Mouse (Mus musculus) stomach, postnatal 0 days (tissue): ENCODE results near the gene Rad51b.

Experiments
- CTCF ChIP-seq: IDR thresholded peaks from 2 replicates; pipeline ENCODE4 v1.5.1; 2016; ENCODE audit warnings: antibody characterized with exemption, low read depth, mild to moderate bottlenecking, moderate library complexity
- EP300 ChIP-seq: optimal IDR thresholded peaks from 2 replicates; pipeline ENCODE3; 2016; ENCODE audit warnings: antibody characterized with exemption

- TF ChIP-seq CTCF, result no peak
- TF ChIP-seq EP300, result no peak
Measured at GRCm38 (mm10) chr12:79403992-79404391, 106.9 kb downstream of the Rad51b start.
